Mouse (Mus musculus) fibroblast of lung, adult 2 months (primary cell): ENCODE results near the gene Uap1l1.

Experiments used
- DNase-seq: peaks from one replicate; pipeline ENCODE4 v3.0.0-alpha.2; 2011; ENCODE audit warnings: low read depth

The Uap1l1 gene

DNA sequence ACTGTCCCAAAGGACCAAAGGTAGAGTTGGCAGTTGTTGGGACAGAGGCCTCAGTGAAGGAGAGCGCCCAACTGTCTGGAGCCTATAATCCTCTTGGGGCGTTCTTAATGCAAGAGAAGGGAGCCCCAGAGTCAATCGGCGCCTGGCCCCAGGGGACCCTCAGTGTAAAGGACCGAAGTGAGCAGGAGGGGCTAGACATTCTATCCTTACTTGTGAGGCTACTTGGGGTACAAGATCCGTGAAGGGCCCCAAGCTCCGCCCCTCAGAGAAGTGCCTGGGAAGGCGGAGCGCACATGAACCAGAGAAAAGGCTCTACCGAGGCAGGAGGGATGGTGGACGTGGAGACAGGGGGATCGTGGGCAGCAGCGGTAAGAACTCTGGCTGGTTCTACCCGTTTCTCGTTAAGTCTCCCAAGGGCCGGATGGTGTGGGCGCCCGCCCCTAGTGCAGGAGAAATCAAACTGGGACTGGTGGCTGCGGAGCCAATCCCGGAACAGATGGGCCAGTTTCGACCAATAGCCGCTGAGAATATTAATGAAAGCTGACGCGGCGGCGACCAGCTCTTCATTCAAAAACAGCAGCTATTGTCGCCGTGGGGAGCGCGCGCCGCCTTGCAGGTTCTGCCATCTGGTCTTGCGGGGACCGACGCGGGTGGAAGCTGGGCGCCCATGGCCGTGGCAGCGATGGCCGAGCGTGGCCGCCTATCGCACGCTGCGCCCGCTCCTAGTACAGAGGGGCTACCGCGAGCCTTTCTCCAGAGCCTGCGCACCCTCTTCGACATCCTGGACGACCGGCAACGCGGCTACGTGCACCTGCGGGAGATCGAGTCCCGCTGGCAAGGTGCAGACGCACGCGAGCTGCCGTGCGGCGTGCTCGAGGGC is 6.5 kb upstream of the Uap1l1 start, which contains the start of gene Sapcd2:
Gene Sapcd2 (plus strand): TSS at position 558 of the 880 bp plus-strand sequence.
- DNase-seq: peak; percentile 65

DNA sequence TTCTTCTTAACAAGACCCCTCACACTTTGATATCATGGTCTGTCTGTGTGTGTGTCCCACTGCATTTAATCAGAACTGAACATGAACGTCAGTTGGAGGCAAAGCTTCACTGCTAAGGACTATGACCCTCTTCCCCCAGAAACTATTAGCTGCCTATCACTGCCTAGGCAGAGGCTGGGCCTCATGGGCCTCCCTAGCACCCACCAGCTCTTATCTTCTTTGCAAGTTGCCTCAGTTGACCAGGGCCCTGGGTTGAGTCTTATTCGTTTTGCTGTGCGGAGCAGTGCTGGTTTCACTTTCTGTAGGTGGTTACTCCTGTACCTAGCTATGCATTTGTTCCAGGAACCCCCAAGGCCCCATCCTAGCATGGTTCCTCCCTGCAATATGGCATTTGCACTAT is 4.5 kb upstream of the Uap1l1 start:
- DNase-seq: no peak

GRCm38 (mm10) chr2:25364761-25365090 is 756 bp downstream of the Uap1l1 start:
- DNase-seq: no peak

- no peak for DNase-seq
These were observed 1.2 kb downstream of the Uap1l1 start for GRCm38 (mm10) chr2:25364313-25364712.

DNA sequence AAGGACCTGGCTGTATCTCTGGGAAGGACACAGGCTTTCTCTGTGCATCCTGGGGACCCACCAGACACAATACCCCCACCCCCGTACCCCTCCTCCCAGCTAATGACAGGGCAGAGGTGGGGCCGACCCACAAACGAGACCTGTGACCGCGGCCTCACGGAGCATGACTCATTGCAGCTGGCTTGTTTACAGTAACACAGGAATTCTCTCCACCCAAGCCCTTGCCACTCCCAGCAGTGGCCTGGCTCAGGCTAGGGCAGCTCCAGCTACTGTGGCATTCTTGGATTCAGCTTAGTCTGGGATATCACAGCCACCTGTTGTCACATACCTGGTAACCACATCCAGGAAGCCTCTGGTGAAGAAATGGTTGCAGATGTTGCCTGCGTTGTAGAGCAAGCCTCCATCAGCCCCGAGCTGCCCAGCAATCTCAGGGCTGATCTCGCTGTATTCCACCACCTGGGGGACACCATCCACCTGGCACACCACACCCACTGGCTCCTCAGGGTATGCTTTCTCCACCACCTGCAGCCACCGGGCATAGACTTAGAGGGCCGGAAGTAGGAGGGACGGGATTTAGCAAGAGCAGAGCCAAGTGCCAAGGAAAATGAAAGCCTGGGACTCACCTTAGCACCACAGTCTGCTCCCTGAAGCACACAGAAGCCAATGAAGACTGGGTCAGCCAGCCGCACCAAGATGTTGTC is 1.9 kb downstream of the Uap1l1 start:
- DNase-seq: peak; percentile 43

- no peak for DNase-seq
These were observed 5.6 kb downstream of the Uap1l1 start for GRCm38 (mm10) chr2:25359848-25360247.

GRCm38 (mm10) chr2:25356208-25357079 is 9.0 kb downstream of the Uap1l1 start, which contains the start of gene Dpp7:
TSS of gene Dpp7 (minus strand) at chr2:25356359.
- DNase-seq: peak; percentile 71

DNA sequence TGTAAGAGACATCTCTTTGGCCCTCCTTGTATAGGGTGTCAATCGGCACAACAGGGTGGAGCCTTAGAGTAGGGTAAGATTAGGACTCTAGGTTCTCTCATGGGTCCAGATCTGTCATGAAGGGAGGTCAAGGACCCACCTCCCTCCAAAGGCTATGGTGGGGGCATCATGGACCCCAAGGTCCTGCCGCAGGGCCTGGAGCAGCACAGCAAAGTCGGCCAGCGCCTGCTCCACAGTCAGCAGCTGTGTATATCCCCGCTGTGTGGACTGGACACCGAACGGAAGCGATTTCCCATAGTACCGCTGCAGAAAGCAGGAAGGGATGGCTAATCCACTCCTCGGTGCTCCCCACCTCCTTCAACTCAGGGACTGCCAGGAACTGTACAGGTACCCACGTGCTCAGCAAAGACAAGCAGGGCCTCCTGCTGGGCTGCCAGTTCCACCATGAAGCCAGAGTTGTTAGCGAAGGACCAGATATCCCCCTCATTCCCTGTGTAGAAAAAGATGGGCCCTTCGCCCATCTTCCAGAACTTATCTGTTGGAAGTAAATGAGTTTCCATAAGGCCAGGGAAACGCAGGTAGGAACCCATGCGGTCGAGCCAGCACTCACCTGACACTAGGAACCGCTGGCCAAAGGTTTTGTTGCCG is 9.9 kb downstream of the Uap1l1 start:
- DNase-seq: no peak

DNA sequence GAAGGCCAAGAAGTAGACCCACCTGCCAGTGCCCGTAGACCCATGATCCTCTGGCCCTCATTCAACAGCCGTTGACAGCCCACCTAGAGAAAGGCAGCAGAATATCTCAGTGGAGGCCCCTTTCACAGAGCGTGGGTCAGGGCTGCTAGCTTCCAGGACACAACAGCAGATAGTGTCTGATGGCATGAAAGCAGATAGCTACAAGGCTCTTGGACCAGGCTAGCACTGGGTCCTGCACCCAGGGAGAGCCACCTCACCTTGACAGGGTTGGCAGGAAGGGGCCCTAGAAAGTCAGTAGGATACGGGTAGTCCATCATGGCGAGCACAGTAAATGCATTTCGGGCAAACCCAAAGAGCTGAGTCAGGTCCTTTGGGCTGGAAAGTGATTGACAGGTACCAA is 11.3 kb downstream of the Uap1l1 start:
- DNase-seq: no peak

DNA sequence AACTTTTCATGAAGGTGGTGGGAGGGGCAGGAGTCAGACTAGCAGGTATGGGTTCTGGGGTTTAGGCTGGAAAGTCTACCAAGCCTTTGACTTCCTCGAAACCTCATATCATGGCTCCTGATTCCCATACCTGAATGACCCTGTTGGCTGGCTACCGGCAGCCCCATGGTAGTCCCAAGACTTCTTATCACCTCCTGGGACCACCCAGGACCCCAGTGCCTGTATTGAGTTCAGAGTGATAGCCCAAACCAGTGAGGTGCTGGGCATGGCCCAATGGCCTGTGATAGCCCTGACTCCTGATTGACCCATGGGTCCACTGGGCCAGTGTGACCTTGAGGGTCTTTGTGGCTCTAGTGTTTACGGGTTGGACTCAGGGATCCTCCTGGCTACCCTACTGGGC is 14.8 kb downstream of the Uap1l1 start:
- DNase-seq: no peak

GRCm38 (mm10) chr2:25349499-25349898 is 16.0 kb downstream of the Uap1l1 start:
- no peak for DNase-seq

- no peak for DNase-seq
These were observed 17.3 kb downstream of the Uap1l1 start for GRCm38 (mm10) chr2:25348162-25348561.

DNA sequence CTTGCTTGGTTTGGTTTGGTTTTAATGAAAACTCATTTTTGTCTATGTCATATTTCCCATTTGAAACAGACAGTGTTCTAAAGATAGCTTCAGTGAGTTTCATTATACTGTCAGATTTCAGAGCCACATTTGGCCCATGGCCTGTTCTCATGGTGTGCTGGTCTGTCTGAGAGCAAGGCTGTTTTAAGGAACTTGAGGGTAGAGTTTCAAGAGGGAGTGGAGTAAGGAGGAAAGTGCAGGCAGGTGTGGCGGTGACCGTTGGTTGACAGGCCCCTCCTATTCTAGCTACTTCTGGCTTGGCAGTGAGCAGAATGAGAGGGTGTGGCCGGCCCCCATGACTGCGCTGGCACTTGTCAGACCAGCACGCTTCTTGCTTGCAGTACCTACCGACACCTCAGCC is 27.2 kb downstream of the Uap1l1 start:
- no peak for DNase-seq

DNA sequence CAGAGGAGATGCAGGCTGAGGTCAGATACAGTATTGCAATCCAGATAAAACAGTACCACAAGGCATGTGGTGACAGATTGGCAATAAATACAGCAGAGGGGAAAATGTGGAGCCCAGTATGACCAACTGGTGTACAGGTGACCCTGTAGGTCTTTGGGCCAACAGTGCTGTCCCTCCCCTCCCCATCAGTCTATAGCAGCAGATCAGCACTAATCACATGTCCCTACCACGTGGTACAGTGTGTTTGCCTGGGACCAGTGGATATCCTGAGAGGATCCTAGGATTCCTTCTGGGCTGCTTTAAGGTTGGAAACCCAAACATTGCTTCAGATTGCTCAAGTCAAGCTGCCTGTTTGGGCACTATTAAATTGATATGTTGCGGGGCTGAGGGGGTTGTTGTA is 31.9 kb downstream of the Uap1l1 start:
- DNase-seq: no peak

DNA sequence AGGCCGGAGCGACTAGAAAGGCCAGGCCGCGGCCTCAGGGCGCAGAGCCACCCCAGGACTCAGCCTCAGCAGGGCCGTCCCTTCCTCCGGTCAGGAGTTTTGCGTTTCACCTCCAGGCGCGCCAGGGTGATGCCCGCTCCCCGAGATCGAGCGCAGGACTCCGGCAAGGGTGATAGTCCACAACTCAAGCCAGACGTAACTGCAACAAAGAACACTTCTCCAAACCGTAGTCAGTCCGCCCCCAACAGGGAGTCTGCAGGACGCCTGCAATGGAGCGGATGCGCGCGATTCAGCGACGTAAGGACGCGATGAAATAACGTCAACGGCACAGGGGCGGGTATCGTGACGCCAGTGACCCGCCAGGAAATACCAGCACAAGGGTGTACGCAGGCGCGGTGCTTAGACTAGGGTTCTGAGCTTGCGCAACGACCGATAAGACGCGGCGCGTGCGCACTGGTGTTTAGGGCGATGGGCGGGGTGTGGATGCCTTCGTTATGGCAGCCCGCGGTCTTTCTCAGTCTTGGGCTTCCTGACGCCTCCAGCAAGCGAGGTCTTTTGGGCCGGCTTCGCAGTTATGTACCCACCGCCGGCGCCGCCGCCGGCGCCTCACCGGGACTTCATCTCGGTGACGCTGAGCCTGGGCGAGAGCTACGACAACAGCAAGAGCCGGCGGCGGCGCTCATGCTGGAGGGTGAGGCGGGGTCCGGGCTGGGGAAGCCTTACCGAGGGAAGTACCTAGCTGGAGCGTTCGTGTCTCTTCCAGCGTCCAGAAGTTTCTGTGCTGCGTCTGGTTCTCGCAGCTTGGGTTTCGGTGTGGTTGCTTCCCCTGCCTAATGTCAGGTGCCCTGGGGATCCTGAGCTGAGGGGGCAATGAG is 33.0 kb downstream of the Uap1l1 start, which contains the start of gene Man1b1:
Gene Man1b1 (plus strand): TSS at position 53 of the 875 bp plus-strand sequence.
- peak; percentile 98 for DNase-seq

DNA sequence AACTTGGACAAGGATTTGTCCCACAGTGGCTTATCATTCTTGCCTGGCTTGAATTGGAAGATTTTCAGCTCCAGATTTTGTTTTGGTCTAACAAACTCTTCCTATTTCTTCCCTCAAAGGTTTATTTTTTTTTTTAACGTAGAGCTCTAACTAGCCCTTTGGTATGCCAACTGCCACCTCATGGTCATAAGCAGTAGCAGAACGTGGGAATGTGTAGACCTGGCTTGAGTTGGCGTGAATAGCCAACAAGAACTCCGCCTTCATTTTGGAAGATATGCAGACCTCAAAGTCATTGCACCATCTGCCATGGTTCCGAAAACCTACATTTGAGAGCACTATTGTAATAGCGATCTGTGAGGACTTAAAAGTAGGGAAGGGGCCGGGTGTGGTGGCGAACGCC is 34.0 kb downstream of the Uap1l1 start:
- DNase-seq: no peak

DNA sequence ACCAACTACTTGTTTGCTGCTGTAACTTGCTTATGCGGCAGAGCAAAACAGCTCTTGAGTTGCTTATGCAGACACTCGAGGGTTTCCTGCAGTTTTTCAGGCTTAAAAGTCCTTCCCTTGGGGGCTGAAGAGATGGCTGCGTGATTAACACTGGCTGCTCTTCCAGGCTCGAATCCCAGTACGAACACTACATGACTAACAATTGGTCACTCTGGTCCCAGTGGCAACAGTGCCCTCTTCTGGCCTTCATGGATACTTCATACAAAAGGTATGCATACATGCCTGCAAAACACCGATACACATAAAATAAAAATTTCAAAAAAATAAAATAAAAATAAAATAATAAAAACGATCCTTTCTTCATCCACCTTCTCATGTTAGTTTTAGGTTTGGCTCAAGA is 37.0 kb downstream of the Uap1l1 start:
- no peak for DNase-seq

GRCm38 (mm10) chr2:25326036-25326435 is 39.4 kb downstream of the Uap1l1 start:
- no peak for DNase-seq

DNA sequence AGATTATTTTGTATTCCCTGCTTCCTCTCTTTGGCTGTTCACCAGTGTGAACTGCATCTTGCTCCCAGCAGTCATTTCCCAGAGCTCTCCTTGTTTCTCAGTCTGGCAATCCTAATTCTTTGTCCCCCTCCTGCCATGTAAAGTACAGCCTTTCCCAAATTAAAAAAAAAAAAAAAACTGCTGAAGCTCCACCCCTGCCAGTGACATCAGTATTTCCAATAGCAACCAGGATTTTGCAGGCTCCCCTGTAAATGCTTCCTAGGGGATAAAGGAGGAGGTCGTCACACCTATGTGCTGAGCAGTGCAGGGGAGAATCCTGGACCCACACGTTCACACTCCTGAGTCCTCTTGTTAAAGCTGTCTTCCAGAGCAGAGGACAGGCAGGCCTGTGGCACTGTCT is 45.4 kb downstream of the Uap1l1 start:
- DNase-seq: no peak

GRCm38 (mm10) chr2:25318971-25319773 is 46.3 kb downstream of the Uap1l1 start, which contains the start of gene Grin1:
TSS of gene Grin1 (minus strand) at chr2:25319187.
- DNase-seq: no peak
